Mouse (Mus musculus) megakaryocyte, embryonic 14.5 days (primary cell): ENCODE data around the gene Set. TPM values are rescaled to one million over a fixed set of nuclear protein-coding genes. Genes with fewer than 3 reads are reported as not detected.

Source experiments
- H3K27me3 ChIP-seq: replicated peaks from 2 replicates; pipeline ENCODE3; 2012; ENCODE audit warnings: inconsistent platforms
- H3K36me3 ChIP-seq: replicated peaks from 2 replicates; pipeline ENCODE3; 2012; ENCODE audit warnings: low read length, inconsistent platforms, mixed read lengths
- H3K4me1 ChIP-seq: 2 replicates; pipeline ENCODE4 v1.6.1; 2012; ENCODE audit warnings: inconsistent platforms
- H3K4me3 ChIP-seq: replicated peaks from 2 replicates; pipeline ENCODE3; 2012; ENCODE audit warnings: moderate library complexity, mild to moderate bottlenecking, inconsistent platforms
- H3K9me3 ChIP-seq: 2 replicates; pipeline ENCODE4 v1.6.1; 2012; ENCODE audit warnings: inconsistent platforms
- FLI1 ChIP-seq: IDR thresholded peaks from 2 replicates; pipeline ENCODE4 v1.6.1; 2012; ENCODE audit warnings: low read length, inconsistent platforms, mixed read lengths
- GATA1 ChIP-seq: IDR thresholded peaks from 3 replicates; pipeline ENCODE4 v1.6.1; 2012; ENCODE audit warnings: mixed read lengths, low read length, inconsistent platforms, borderline replicate concordance
- polyA plus RNA-seq: library from polyadenylated mRNA; stranded (reverse); fragments of >175 nt; gene quantifications from 2 replicates; pipeline ENCODE4 v1.2.3, GENCODE M21; 2012; ENCODE audit warnings: low replicate concordance; ENCODE audit not compliant: insufficient read depth

Set gene
- polyA plus RNA-seq, 1 experiment = 239 TPM

DNA sequence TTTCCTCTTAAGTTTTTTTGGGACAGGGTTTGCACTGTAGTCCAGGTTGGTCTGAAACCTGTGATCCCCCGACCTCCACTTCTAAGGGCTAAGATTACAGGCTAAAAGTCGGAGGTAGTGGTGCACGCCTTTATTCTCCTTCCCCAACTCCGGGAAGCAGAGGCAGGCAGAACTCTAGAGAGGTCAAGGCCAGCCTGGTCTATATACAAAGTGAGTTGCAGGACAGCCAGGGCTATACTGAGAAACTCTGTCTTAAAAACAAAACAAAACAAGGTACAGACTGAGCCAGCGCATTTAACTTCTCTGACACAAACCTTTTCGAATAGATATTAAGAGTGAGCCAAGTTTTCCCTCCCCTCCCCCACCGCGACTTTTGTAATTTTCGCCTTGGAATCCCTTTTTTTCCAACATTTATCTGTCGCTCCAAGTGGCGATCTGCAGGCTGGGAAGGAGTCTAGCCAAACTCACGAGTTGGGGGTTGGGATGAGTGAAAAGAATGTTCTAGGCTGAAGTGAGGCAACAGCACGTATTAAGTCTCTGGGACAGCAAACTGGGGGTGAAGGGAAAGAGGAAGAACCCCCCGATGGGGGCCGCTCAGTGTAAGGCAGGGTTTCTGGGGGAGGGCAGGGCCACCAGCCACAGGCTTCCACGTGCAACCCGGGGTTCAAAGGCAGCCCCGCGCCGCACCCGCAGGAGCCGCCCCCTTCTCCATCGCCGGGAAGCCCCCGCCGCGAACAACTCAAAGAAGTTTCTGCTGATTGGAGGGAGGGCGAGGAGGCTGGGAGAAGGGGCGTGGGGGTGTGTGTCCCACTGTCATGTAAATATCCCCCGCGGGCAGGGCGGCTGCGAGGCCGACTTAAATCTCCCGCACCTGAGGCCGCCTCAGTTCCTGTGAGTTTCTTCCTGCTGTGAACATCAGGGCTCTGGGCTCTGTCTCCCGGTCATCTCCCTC lies 4.3 kb downstream of the Set start:
- TF ChIP-seq GATA1 (no peak), FLI1 (no peak)
- Histone ChIP-seq H3K4me1 (peaks cover 58% of the 10 kb centered on the region), H3K4me3 (peak overlapping the region; percentile 95)

DNA sequence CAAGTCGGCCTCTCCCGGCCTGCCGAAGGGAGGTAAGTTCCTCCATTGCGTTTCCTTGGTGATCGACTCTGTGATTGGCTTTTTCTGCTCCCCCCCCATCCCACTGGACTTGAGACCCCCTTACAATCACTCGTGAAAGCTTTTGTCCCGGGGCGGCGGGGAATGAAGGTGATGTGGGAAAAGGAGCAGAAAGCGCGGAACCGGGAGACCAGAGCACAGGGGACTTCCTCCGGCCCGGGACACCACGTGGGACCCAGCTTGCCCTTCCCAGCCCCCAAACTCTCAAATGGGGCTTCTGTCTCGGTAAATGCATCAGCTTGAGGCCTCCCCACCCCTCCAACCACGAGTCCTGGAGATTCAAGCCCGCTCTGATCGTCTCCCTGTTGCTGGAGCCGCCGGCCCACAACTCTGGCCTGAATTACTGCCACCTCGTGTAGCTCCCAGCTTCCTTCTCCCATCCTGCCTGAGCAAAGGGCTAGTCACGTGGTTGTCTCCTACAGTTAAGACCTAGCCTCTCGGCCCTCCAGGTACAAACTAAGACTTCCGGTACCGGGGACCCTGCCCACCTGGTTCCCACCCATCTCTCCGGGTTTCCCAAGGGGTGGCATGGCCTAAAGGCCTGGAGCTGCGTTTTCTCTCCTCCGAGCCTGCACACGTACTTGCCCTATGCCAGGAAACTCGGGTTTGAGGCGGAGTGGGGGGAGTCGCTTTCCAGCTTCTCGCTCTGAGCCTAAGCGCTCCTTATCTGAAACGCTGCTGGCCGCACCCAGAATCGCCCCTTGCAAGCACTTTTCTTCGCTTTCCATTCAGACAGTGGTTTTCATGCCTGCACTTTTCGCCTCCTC lies 5.3 kb downstream of the Set start:
- Histone ChIP-seq H3K4me3 (peak overlapping the region; percentile 95), H3K27me3 (no peaks in the 10 kb centered on the region), H3K4me1 (peaks cover 52% of the 10 kb centered on the region), H3K9me3 (no peaks in the 10 kb centered on the region), H3K36me3 (no peaks in the 10 kb centered on the region)
- TF ChIP-seq GATA1 (no peak), FLI1 (no peak)

More for the DNA sequence above, 4.3 kb downstream of the Set start:
- no peaks in the 10 kb centered on the region for H3K27me3 ChIP-seq
- no peaks in the 10 kb centered on the region for H3K9me3 ChIP-seq
- H3K36me3 ChIP-seq = no peaks in the 10 kb centered on the region

DNA sequence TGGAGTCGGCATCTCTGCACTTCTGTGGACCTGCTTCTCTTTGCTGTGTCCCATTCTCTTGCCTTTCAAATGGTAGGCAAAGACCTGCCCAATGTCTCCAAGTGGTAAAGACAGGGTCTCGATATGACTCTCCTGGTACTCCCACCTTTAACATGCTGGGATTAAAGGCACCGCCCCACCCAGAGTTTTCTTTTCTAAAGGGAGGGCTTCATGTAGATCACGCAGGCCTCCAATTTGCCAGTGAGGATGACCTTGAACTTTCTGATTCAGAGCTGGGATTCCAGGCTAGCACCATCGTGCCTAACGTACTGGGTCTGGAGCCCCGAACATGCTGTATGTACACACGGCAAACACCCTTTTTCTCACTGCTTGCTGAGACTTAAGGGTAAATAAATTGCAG lies 6.1 kb downstream of the Set start:
- H3K9me3 ChIP-seq = no peaks in the 10 kb centered on the region
- H3K4me1 ChIP-seq = peaks cover 57% of the 10 kb centered on the region

DNA sequence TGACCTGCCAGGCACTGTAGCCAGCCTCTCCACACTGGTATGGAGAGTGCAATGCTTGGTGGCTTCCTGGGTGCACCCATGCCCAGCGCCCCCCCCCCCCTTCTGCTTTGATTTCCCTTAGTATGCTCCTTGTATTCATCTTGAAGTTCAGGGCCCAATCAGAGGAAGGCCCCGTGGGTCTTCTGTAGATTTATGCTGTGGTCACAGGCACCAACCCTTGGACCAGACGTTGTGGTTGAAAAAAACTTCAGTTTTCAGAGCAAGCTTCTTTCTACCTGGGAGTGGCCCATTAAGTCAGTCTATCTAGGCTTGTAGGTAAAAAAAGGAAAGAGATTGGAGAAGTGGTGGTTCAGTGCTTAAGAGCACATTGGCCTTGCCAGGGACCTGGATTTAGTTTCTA lies 6.6 kb downstream of the Set start:
- Histone ChIP-seq H3K4me1 (peaks cover 62% of the 10 kb centered on the region), H3K4me3 (peak overlapping the region; percentile 95), H3K9me3 (no peaks in the 10 kb centered on the region), H3K27me3 (no peaks in the 10 kb centered on the region), H3K36me3 (peaks cover 8% of the 10 kb centered on the region)
- TF ChIP-seq GATA1 (no peak), FLI1 (no peak)

More for the DNA sequence above, 6.1 kb downstream of the Set start:
- Histone ChIP-seq H3K4me3 (peak overlapping the region; percentile 95), H3K36me3 (peaks cover 3% of the 10 kb centered on the region), H3K27me3 (no peaks in the 10 kb centered on the region)
- TF ChIP-seq FLI1 (no peak), GATA1 (no peak)

DNA sequence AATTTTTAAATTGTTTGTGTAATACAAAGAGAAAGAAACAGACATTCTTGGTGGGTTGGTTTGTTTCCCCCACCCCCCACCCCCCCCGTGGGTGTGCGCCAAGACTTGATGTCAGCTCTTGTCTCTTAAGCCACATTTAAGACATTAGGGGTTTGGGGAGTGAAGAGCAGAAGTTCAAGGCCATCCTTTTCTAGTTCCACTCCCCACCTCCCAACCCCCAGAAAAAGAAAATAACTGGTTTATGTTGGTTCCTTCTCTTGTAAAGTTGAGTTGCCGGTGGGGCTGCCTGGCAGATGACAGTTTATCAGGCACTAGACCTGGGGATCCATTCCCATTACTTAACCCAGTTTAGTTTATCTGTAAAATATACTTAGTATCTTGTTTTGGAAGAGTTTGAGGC lies 7.1 kb downstream of the Set start:
- peak overlapping the region; percentile 95 for H3K4me3 ChIP-seq
- peaks cover 62% of the 10 kb centered on the region for H3K4me1 ChIP-seq
- TF ChIP-seq GATA1 (no peak), FLI1 (no peak)

DNA sequence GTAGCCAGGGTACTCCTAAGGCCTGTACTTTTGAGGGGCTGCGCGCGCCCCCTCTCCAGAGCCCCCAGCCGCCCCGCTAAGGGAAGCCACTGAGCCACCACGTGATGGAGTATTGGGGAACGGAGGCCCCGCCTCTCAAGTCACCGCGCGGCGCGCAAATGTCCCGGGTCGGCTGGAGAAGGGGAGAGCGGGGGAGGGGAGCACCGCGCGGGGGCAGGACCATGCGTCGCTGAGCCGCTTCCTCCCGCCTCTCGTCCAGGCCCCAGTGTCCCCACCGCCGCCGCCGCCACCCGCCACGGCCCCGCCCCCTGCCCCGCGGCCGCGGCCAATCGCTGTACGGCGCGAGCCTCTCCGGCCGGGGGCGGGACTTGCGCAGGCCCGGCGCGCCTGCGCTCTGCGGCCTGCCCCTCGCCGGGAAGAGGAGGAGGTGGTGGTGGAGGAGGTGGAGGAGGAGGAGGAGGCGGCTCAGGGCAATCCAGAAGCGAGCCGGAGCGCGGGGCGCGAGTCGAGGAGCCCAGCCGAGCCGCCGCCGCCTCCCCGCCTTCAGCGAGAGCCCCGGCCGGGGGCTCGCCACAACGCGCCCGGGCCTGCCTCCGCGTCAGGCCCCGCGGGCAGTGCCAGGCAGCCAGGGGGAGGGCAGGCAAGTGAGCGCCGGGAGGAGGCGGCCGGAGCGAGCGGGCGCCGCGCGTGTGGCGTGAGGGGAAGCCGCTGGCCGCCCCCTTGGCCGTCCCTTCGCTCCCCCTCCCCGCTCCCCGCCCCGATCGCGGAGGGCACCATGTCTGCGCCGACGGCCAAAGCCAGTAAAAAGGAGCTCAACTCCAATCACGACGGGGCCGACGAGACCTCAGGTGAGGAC lies 9.1 kb downstream of the Set start:
- TF ChIP-seq GATA1 (no peak), FLI1 (no peak)
- H3K9me3 ChIP-seq = no peaks in the 10 kb centered on the region
- no peaks in the 10 kb centered on the region for H3K27me3 ChIP-seq
- peak overlapping the region; percentile 96 for H3K4me3 ChIP-seq
- peaks cover 27% of the 10 kb centered on the region for H3K36me3 ChIP-seq
- H3K4me1 ChIP-seq = peaks cover 59% of the 10 kb centered on the region

More for the DNA sequence above, 7.1 kb downstream of the Set start:
- Histone ChIP-seq H3K9me3 (no peaks in the 10 kb centered on the region), H3K27me3 (no peaks in the 10 kb centered on the region), H3K36me3 (peaks cover 13% of the 10 kb centered on the region)

DNA sequence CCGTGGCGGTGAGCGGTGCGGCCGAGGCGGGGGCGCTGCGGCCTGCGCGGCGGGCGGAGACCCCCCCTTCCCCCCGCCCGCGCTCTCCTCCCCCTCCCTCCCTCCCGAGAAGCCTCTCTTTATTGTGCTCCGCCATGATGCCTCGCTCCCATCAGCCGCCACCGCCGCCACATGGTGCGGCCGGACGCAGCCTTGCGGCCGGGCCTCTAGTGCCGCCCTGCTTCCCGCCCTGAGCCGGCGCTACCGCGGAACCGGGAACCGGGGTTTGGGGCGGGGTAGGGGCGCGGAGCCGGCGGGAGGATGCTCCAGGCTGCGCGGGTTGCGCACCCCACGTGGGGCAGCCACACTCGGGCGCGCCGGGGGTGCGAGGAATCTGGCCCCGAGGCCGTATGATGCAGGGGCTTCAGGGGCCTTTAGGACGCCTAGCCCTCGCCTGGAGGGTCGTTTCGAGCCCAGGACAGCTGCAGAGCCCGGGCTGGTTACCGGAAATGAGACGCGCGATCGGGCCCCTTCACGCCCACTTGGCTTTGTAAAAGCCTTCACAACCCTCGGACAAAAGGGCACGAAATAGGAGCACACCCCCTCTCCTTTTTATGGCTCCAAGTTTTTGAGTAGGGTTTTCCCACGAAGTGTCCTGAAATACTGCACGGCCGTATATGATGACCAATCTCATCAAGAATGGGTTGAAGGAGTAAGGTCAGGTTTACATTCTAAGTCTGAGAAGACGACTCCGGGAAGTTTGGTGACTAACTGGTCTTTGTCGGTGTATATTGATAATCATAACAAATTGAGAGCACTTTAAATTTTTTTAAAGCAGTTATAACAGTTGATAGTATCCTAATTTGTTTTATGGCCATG lies 10.1 kb downstream of the Set start:
- H3K4me1 ChIP-seq = peaks cover 49% of the 10 kb centered on the region
- TF ChIP-seq FLI1 (no peak), GATA1 (no peak)
- H3K36me3 ChIP-seq = peaks cover 27% of the 10 kb centered on the region

DNA sequence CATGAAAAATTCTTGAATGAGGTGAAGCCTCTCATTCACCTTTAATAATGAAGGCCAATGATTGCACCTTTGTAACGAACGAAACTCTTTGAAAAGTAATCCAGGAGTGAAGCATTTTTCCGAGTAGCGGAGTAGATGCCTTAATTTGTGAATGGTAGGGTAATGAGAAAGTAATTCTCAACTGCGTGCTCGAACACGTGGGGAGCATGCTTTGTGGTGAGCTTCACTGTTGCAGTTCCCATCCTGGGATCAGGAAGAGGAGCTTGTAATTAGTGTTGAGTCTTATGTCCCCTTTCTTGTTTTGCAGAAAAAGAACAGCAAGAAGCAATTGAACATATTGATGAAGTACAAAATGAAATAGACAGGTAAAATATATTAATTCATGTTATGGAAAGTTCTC lies 10.8 kb downstream of the Set start:
- TF ChIP-seq GATA1 (no peak), FLI1 (no peak)
- peaks cover 43% of the 10 kb centered on the region for H3K4me1 ChIP-seq
- no peaks in the 10 kb centered on the region for H3K27me3 ChIP-seq
- H3K9me3 ChIP-seq = no peaks in the 10 kb centered on the region
- peaks cover 33% of the 10 kb centered on the region for H3K36me3 ChIP-seq
- H3K4me3 ChIP-seq = peak overlapping the region; percentile 96

More for the DNA sequence above, 10.1 kb downstream of the Set start:
- Histone ChIP-seq H3K27me3 (no peaks in the 10 kb centered on the region), H3K9me3 (no peaks in the 10 kb centered on the region), H3K4me3 (peak overlapping the region; percentile 96)
